Mouse (Mus musculus): ENCODE measurements around the gene Ndufb4. TPM values are rescaled to one million over a fixed set of nuclear protein-coding genes. Genes with fewer than 3 reads are reported as not detected.
"Not testable (repeated sequence)": the region's sequence is repeated elsewhere in the genome, so short reads cannot be mapped to it uniquely, and the experiment has no call there.

Ndufb4 gene
- 49.1 and 51.7 TPM in 2 replicates for polyA plus RNA-seq (2015; fragmentation: Nextera tagmentation; extraction: Ambion mirVana)

- Histone ChIP-seq H3K4me1 (ENCODE audit: control insufficient read depth, insufficient read depth, low read length) (peaks cover 26% of the 10 kb centered on the region), H3K27ac (ENCODE audit: low read length) (peak within 1 kb of the TSS; percentile 86), H3K27me3 (ENCODE audit: control insufficient read depth, insufficient read depth, low read depth, low read length) (no peaks in the 10 kb centered on the region), H3K9ac (ENCODE audit: low read depth, low read length) (peak within 1 kb of the TSS; percentile 89), H3K36me3 (ENCODE audit: control insufficient read depth, insufficient read depth, low read length) (no peaks in the 10 kb centered on the region), H3K4me3 (ENCODE audit: low read depth, low read length) (peak within 1 kb of the TSS; percentile 87), H3K9me3 (replicated peaks; ENCODE audit: control insufficient read depth, low read length, poor library complexity, severe bottlenecking) (no peaks in the 10 kb centered on the region), H3K4me2 (ENCODE audit: low read length) (peak within 1 kb of the TSS; percentile 76)
- under 1% methylated on average over 51 of the region's 58 CpGs for WGBS
- ATAC-seq, result peak; percentile 95
Observed at GRCm38 (mm10) chr16:37653731-37654657, at the start of gene Ndufb4. TSS of gene Ndufb4 (minus strand) at chr16:37654453.

GRCm38 (mm10) chr16:37703884-37704283, 49.6 kb upstream of the Ndufb4 start:
- Histone ChIP-seq H3K9me3 (replicated peaks; ENCODE audit: control insufficient read depth, low read length, poor library complexity, severe bottlenecking) (no peaks in the 10 kb centered on the region), H3K36me3 (ENCODE audit: control insufficient read depth, insufficient read depth, low read length) (no peaks in the 10 kb centered on the region), H3K9ac (ENCODE audit: low read depth, low read length) (no peak overlapping the region), H3K27me3 (ENCODE audit: control insufficient read depth, insufficient read depth, low read depth, low read length) (no peaks in the 10 kb centered on the region), H3K4me3 (ENCODE audit: low read depth, low read length) (no peak overlapping the region), H3K4me2 (ENCODE audit: low read length) (no peak overlapping the region), H3K4me1 (ENCODE audit: control insufficient read depth, insufficient read depth, low read length) (peaks cover 10% of the 10 kb centered on the region), H3K27ac (ENCODE audit: low read length) (no peak overlapping the region)
- WGBS, result 79% methylated on average over 5 of the region's 5 CpGs
- ATAC-seq, result no peak

- ATAC-seq; H3K36me3 ChIP-seq (ENCODE audit: control insufficient read depth, insufficient read depth, low read length); H3K27me3 ChIP-seq (ENCODE audit: control insufficient read depth, insufficient read depth, low read depth, low read length); H3K9ac ChIP-seq (ENCODE audit: low read depth, low read length); H3K4me1 ChIP-seq (ENCODE audit: control insufficient read depth, insufficient read depth, low read length); H3K9me3 ChIP-seq (replicated peaks; ENCODE audit: control insufficient read depth, low read length, poor library complexity, severe bottlenecking); H3K4me3 ChIP-seq (ENCODE audit: low read depth, low read length); H3K4me2 ChIP-seq (ENCODE audit: low read length); H3K27ac ChIP-seq (ENCODE audit: low read length): not testable (repeated sequence)
Observed at GRCm38 (mm10) chr16:37700071-37700470, 45.8 kb upstream of the Ndufb4 start.

GRCm38 (mm10) chr16:37698767-37699166, 44.5 kb upstream of the Ndufb4 start:
- no peak overlapping the region for H3K9ac ChIP-seq (ENCODE audit: low read depth, low read length)
- no peaks in the 10 kb centered on the region for H3K27me3 ChIP-seq (ENCODE audit: control insufficient read depth, insufficient read depth, low read depth, low read length)
- 97% methylated on average over 6 of the region's 6 CpGs for WGBS
- H3K4me1 ChIP-seq (ENCODE audit: control insufficient read depth, insufficient read depth, low read length), result no peaks in the 10 kb centered on the region
- no peak for ATAC-seq
- no peaks in the 10 kb centered on the region for H3K36me3 ChIP-seq (ENCODE audit: control insufficient read depth, insufficient read depth, low read length)
- H3K9me3 ChIP-seq (replicated peaks; ENCODE audit: control insufficient read depth, low read length, poor library complexity, severe bottlenecking), result no peaks in the 10 kb centered on the region
- no peak overlapping the region for H3K4me3 ChIP-seq (ENCODE audit: low read depth, low read length)
- no peak overlapping the region for H3K4me2 ChIP-seq (ENCODE audit: low read length)
- no peak overlapping the region for H3K27ac ChIP-seq (ENCODE audit: low read length)

GRCm38 (mm10) chr16:37697271-37697670, 43.0 kb upstream of the Ndufb4 start:
- Histone ChIP-seq H3K36me3 (ENCODE audit: control insufficient read depth, insufficient read depth, low read length) (no peaks in the 10 kb centered on the region), H3K4me1 (ENCODE audit: control insufficient read depth, insufficient read depth, low read length) (no peaks in the 10 kb centered on the region), H3K27ac (ENCODE audit: low read length) (no peak overlapping the region), H3K9ac (ENCODE audit: low read depth, low read length) (no peak overlapping the region), H3K27me3 (ENCODE audit: control insufficient read depth, insufficient read depth, low read depth, low read length) (no peaks in the 10 kb centered on the region), H3K9me3 (replicated peaks; ENCODE audit: control insufficient read depth, low read length, poor library complexity, severe bottlenecking) (no peaks in the 10 kb centered on the region), H3K4me3 (ENCODE audit: low read depth, low read length) (no peak overlapping the region), H3K4me2 (ENCODE audit: low read length) (no peak overlapping the region)
- WGBS, result 93% methylated on average over 5 of the region's 5 CpGs
- ATAC-seq, result no peak

GRCm38 (mm10) chr16:37690932-37691730, 36.9 kb upstream of the Ndufb4 start:
- 88% methylated on average over 12 of the region's 12 CpGs for WGBS
- Histone ChIP-seq H3K27me3 (ENCODE audit: control insufficient read depth, insufficient read depth, low read depth, low read length) (no peaks in the 10 kb centered on the region), H3K4me1 (ENCODE audit: control insufficient read depth, insufficient read depth, low read length) (peaks cover 6% of the 10 kb centered on the region), H3K9me3 (replicated peaks; ENCODE audit: control insufficient read depth, low read length, poor library complexity, severe bottlenecking) (no peaks in the 10 kb centered on the region), H3K4me3 (ENCODE audit: low read depth, low read length) (no peak overlapping the region), H3K4me2 (ENCODE audit: low read length) (no peak overlapping the region), H3K36me3 (ENCODE audit: control insufficient read depth, insufficient read depth, low read length) (no peaks in the 10 kb centered on the region), H3K27ac (ENCODE audit: low read length) (no peak overlapping the region), H3K9ac (ENCODE audit: low read depth, low read length) (no peak overlapping the region)
- ATAC-seq, result no peak

GRCm38 (mm10) chr16:37690465-37690864, 36.2 kb upstream of the Ndufb4 start:
- WGBS, result 79% methylated on average over 6 of the region's 6 CpGs
- H3K4me1 ChIP-seq (ENCODE audit: control insufficient read depth, insufficient read depth, low read length), result peaks cover 9% of the 10 kb centered on the region

GRCm38 (mm10) chr16:37689934-37690333, 35.7 kb upstream of the Ndufb4 start:
- H3K27me3 ChIP-seq (ENCODE audit: control insufficient read depth, insufficient read depth, low read depth, low read length), result no peaks in the 10 kb centered on the region
- no peak overlapping the region for H3K27ac ChIP-seq (ENCODE audit: low read length)
- H3K9me3 ChIP-seq (replicated peaks; ENCODE audit: control insufficient read depth, low read length, poor library complexity, severe bottlenecking), result no peaks in the 10 kb centered on the region
- H3K4me3 ChIP-seq (ENCODE audit: low read depth, low read length), result no peak overlapping the region
- H3K4me2 ChIP-seq (ENCODE audit: low read length), result no peak overlapping the region
- H3K9ac ChIP-seq (ENCODE audit: low read depth, low read length), result no peak overlapping the region
- H3K4me1 ChIP-seq (ENCODE audit: control insufficient read depth, insufficient read depth, low read length), result peaks cover 11% of the 10 kb centered on the region
- H3K36me3 ChIP-seq (ENCODE audit: control insufficient read depth, insufficient read depth, low read length), result no peaks in the 10 kb centered on the region
- ATAC-seq, result no peak
- WGBS, result 61% methylated on average over 10 of the region's 10 CpGs

More at GRCm38 (mm10) chr16:37690465-37690864, 36.2 kb upstream of the Ndufb4 start:
- no peaks in the 10 kb centered on the region for H3K27me3 ChIP-seq (ENCODE audit: control insufficient read depth, insufficient read depth, low read depth, low read length)
- H3K9me3 ChIP-seq (replicated peaks; ENCODE audit: control insufficient read depth, low read length, poor library complexity, severe bottlenecking), result no peaks in the 10 kb centered on the region
- no peak overlapping the region for H3K27ac ChIP-seq (ENCODE audit: low read length)
- no peak overlapping the region for H3K4me3 ChIP-seq (ENCODE audit: low read depth, low read length)
- ATAC-seq, result no peak
- no peaks in the 10 kb centered on the region for H3K36me3 ChIP-seq (ENCODE audit: control insufficient read depth, insufficient read depth, low read length)
- no peak overlapping the region for H3K4me2 ChIP-seq (ENCODE audit: low read length)
- no peak overlapping the region for H3K9ac ChIP-seq (ENCODE audit: low read depth, low read length)

Data from midbrain, embryonic 16.5 days (tissue).